Mouse (Mus musculus) monocyte, adult 5-6 weeks (primary cell): ENCODE results near the gene Bri3. TPM values are rescaled to one million over a fixed set of nuclear protein-coding genes. Genes with fewer than 3 reads are reported as not detected.

Experiments used
- ATAC-seq: fragments of 153-309, 156-312 bp; replicated peaks from 2 replicates; pipeline ENCODE4 v1.8.0; 2017; ENCODE audit warnings: mild to moderate bottlenecking; ENCODE audit not compliant: low TSS enrichment, insufficient number of reproducible peaks, severe bottlenecking, poor library complexity, low FRiP score
- total RNA-seq: library from RNA; stranded (forward); fragments of 200-1000, 200-491, 200-594 nt; gene quantifications from 3 replicates; pipeline ENCODE4 v1.2.3, GENCODE M21; 2017

Bri3 gene
- total RNA-seq, 1 experiment from 2014 or later, result 73.7 TPM

- ATAC-seq, result no peak
These were observed 202.4 kb downstream of the Bri3 start for GRCm38 (mm10) chr5:144446475-144447225.

- ATAC-seq, result no peak
These were observed 203.0 kb downstream of the Bri3 start for GRCm38 (mm10) chr5:144447226-144447616.

GRCm38 (mm10) chr5:144447975-144448374, 203.7 kb downstream of the Bri3 start:
- no peak for ATAC-seq

- no peak for ATAC-seq
These were observed 208.7 kb downstream of the Bri3 start for GRCm38 (mm10) chr5:144452776-144453455.

GRCm38 (mm10) chr5:144457623-144458287, 213.5 kb downstream of the Bri3 start:
- no peak for ATAC-seq

GRCm38 (mm10) chr5:144466987-144467386, 222.8 kb downstream of the Bri3 start:
- no peak for ATAC-seq

GRCm38 (mm10) chr5:144473056-144473455, 228.8 kb downstream of the Bri3 start:
- no peak for ATAC-seq

- no peak for ATAC-seq
These were observed 235.5 kb downstream of the Bri3 start for GRCm38 (mm10) chr5:144479677-144480171.

GRCm38 (mm10) chr5:144483659-144484375, 239.6 kb downstream of the Bri3 start:
- ATAC-seq, result no peak

GRCm38 (mm10) chr5:144491308-144491707, 247.1 kb downstream of the Bri3 start:
- ATAC-seq, result no peak

Other genes with a start within 250 kb of the Bri3 start
- 75.1 to 99.1 TPM (median 81.7 TPM) in 3 replicates for gene Ccz1, start 229.6 kb upstream of the Bri3 start, total RNA-seq
- gene Ocm, start 217.8 kb upstream of the Bri3 start, total RNA-seq, result not detected in 3 replicates
- gene Lmtk2, start 144.0 kb upstream of the Bri3 start, total RNA-seq, result 11.2 to 18.6 TPM (median 12.8 TPM) in 3 replicates
- gene Bhlha15, start 54.2 kb upstream of the Bri3 start, total RNA-seq, result 0.32 to 0.78 TPM (median 0.38 TPM) in 3 replicates
- gene Tecpr1, start 20.8 kb upstream of the Bri3 start, total RNA-seq, result 30.0 to 63.8 TPM (median 35.3 TPM) in 3 replicates
- gene Baiap2l1, start 113.7 kb downstream of the Bri3 start, total RNA-seq, result 0.21 TPM in 1 of 3 replicates, not detected in the others